Mouse (Mus musculus): ENCODE measurements around the gene Rap2b.

The Rap2b gene

GRCm38 (mm10) chr3:61361338-61361737, at the start of gene Rap2b:
Rap2b (plus strand) TSS chr3:61361638.
- CTCF ChIA-PET, result no interaction called here

GRCm38 (mm10) chr3:61315002-61315401, 46.4 kb upstream of the Rap2b start:
- CTCF ChIA-PET, result no interaction called here

- CTCF ChIA-PET, result no interaction called here
These were observed 41.4 kb upstream of the Rap2b start for GRCm38 (mm10) chr3:61320031-61320430.

- CTCF ChIA-PET, result no interaction called here
These were observed 39.8 kb upstream of the Rap2b start for GRCm38 (mm10) chr3:61321632-61322031.

- CTCF ChIA-PET, result no interaction called here
These were observed 25.2 kb upstream of the Rap2b start for GRCm38 (mm10) chr3:61336205-61336604.

GRCm38 (mm10) chr3:61337230-61337629, 24.2 kb upstream of the Rap2b start:
- CTCF ChIA-PET, result no interaction called here

- CTCF ChIA-PET, result no interaction called here
These were observed 21.1 kb upstream of the Rap2b start for GRCm38 (mm10) chr3:61340321-61340720.

GRCm38 (mm10) chr3:61344031-61344430, 17.4 kb upstream of the Rap2b start:
- CTCF ChIA-PET, result no interaction called here

GRCm38 (mm10) chr3:61345636-61346035, 15.8 kb upstream of the Rap2b start:
- CTCF ChIA-PET, result interaction anchor here (0.5 kb wide), 1 partner anchor 37 kb away, joined by 23 read pairs; no protein-coding TSS in a partner anchor

- CTCF ChIA-PET, result no interaction called here
These were observed 13.3 kb upstream of the Rap2b start for GRCm38 (mm10) chr3:61348036-61348614.

- CTCF ChIA-PET, result no interaction called here
These were observed 12.0 kb upstream of the Rap2b start for GRCm38 (mm10) chr3:61349433-61349832.

GRCm38 (mm10) chr3:61355464-61355863, 6.0 kb upstream of the Rap2b start:
- CTCF ChIA-PET, result no interaction called here

- CTCF ChIA-PET, result no interaction called here
These were observed 3.3 kb upstream of the Rap2b start for GRCm38 (mm10) chr3:61358107-61358506.

- CTCF ChIA-PET, result no interaction called here
These were observed 2.6 kb upstream of the Rap2b start for GRCm38 (mm10) chr3:61358756-61359293.

- CTCF ChIA-PET, result no interaction called here
These were observed 1.4 kb downstream of the Rap2b start for GRCm38 (mm10) chr3:61362821-61363160.

- CTCF ChIA-PET, result no interaction called here
These were observed 1.9 kb downstream of the Rap2b start for GRCm38 (mm10) chr3:61363161-61363988.

GRCm38 (mm10) chr3:61363989-61364660, 2.7 kb downstream of the Rap2b start:
- CTCF ChIA-PET, result no interaction called here

GRCm38 (mm10) chr3:61364661-61364977, 3.2 kb downstream of the Rap2b start:
- CTCF ChIA-PET, result no interaction called here

GRCm38 (mm10) chr3:61364978-61365778, 3.7 kb downstream of the Rap2b start:
- CTCF ChIA-PET, result no interaction called here

GRCm38 (mm10) chr3:61365779-61366373, 4.4 kb downstream of the Rap2b start, which contains the start of gene B430305J03Rik:
B430305J03Rik (minus strand) TSS chr3:61365951.
- CTCF ChIA-PET, result no interaction called here

- CTCF ChIA-PET, result no interaction called here
These were observed 7.0 kb downstream of the Rap2b start for GRCm38 (mm10) chr3:61368446-61368845.

GRCm38 (mm10) chr3:61376001-61376400, 14.6 kb downstream of the Rap2b start:
- CTCF ChIA-PET, result no interaction called here

Measured in spleen, embryonic (tissue).